Mouse (Mus musculus) spleen, adult 2 months (tissue): ENCODE results near the gene Rnf207.

Experiments used
- CTCF ChIP-seq: fragments of 200-500 bp; IDR thresholded peaks from 2 replicates; pipeline ENCODE4 v1.5.1; 2011; ENCODE audit warnings: mild to moderate bottlenecking, inconsistent platforms; ENCODE audit not compliant: insufficient read depth, insufficient read length, insufficient replicate concordance; ENCODE audit errors: extremely low read depth
- POLR2A ChIP-seq: fragments of 200-500 bp; IDR thresholded peaks from 2 replicates; pipeline ENCODE4 v1.6.1; 2011; ENCODE audit warnings: low read depth, low read length, inconsistent platforms

- TF ChIP-seq CTCF (no peak), POLR2A (no peak)
Observed at GRCm38 (mm10) chr4:152269967-152270366, 48.8 kb downstream of the Rnf207 start.
